Mouse (Mus musculus) embryonic facial prominence, embryonic 10.5 days (tissue): ENCODE measurements around the gene Gtpbp3. TPM values are rescaled to one million over a fixed set of nuclear protein-coding genes. Genes with fewer than 3 reads are reported as not detected.
"Not testable (repeated sequence)": the region's sequence is repeated elsewhere in the genome, so short reads cannot be mapped to it uniquely, and the experiment has no call there.

Experiments used
- DNase-seq: peaks from one replicate; pipeline ENCODE4 v3.0.0-alpha.2; 2017; ENCODE audit warnings: low spot score
- H3K27ac ChIP-seq: fragments of 300-500 bp; sonication (generic); replicated peaks from 2 replicates; pipeline ENCODE4 v1.5.1; 2016; ENCODE audit warnings: mild to moderate bottlenecking
- H3K27me3 ChIP-seq: fragments of 300-500 bp; sonication (generic); replicated peaks from 2 replicates; pipeline ENCODE4 v1.6.1; 2016; ENCODE audit warnings: low read depth, mild to moderate bottlenecking; ENCODE audit not compliant: poor library complexity, severe bottlenecking
- H3K36me3 ChIP-seq: fragments of 300-500 bp; sonication (generic); replicated peaks from 2 replicates; pipeline ENCODE4 v1.6.1; 2016; ENCODE audit warnings: mild to moderate bottlenecking, moderate library complexity
- H3K4me1 ChIP-seq: fragments of 300-500 bp; sonication (generic); 2 replicates; pipeline ENCODE4 v1.6.1; 2016
- H3K4me3 ChIP-seq: fragments of 300-500 bp; sonication (generic); 2 replicates; pipeline ENCODE4 v1.5.1; 2016; ENCODE audit warnings: mild to moderate bottlenecking, moderate library complexity
- H3K9me3 ChIP-seq: fragments of 300-500 bp; sonication (generic); 2 replicates; pipeline ENCODE4 v1.6.1; 2016; ENCODE audit warnings: mild to moderate bottlenecking
- WGBS: fragments of 180-500 bp; shearing (Covaris S2); methylation state at CpG from one replicate; pipeline ENCODE4 v1.1.7; 2016; 5-methylcytosine and 5-hydroxymethylcytosine counted together
- polyA plus RNA-seq: library from polyadenylated mRNA; unstranded; fragments of >200 nt; fragmentation: Nextera tagmentation; extraction: Ambion mirVana; gene quantifications from 2 replicates; pipeline ENCODE4 v1.2.1, GENCODE M21; 2016

Gene Gtpbp3
- polyA plus RNA-seq, 1 experiment from 2014 or later = 24.5 TPM

GRCm38 (mm10) chr8:71505979-71506378 is 18.1 kb downstream of the Gtpbp3 start:
- Histone ChIP-seq H3K27me3 (peaks cover 61% of the 10 kb centered on the region), H3K4me3 (no peak overlapping the region), H3K9me3 (no peaks in the 10 kb centered on the region), H3K36me3 (no peaks in the 10 kb centered on the region), H3K27ac (no peak overlapping the region), H3K4me1 (peaks cover 34% of the 10 kb centered on the region)
- WGBS = 87% methylated on average over 4 of the region's 4 CpGs
- DNase-seq = no peak

- H3K27me3 ChIP-seq = peaks cover 71% of the 10 kb centered on the region
- H3K4me1 ChIP-seq = peaks cover 43% of the 10 kb centered on the region
- peak; percentile 93 for DNase-seq
- H3K36me3 ChIP-seq = no peaks in the 10 kb centered on the region
- under 1% methylated on average over 61 of the region's 61 CpGs for WGBS
- H3K27ac ChIP-seq = peak overlapping the region; percentile 69
- H3K9me3 ChIP-seq = no peaks in the 10 kb centered on the region
- peak overlapping the region; percentile 63 for H3K4me3 ChIP-seq
Observed at GRCm38 (mm10) chr8:71507589-71508104, 19.7 kb downstream of the Gtpbp3 start.

- peak overlapping the region; percentile 37 for H3K4me3 ChIP-seq
- no peak overlapping the region; the same call in 1 of the 2 replicates for H3K27ac ChIP-seq
- 62% methylated on average over 2 of the region's 2 CpGs for WGBS
- peaks cover 71% of the 10 kb centered on the region for H3K27me3 ChIP-seq
- peaks cover 45% of the 10 kb centered on the region for H3K4me1 ChIP-seq
- H3K36me3 ChIP-seq = no peaks in the 10 kb centered on the region
- DNase-seq = no peak
- H3K9me3 ChIP-seq = no peaks in the 10 kb centered on the region
Observed at GRCm38 (mm10) chr8:71509316-71509715, 21.4 kb downstream of the Gtpbp3 start.

- Histone ChIP-seq H3K9me3 (no peaks in the 10 kb centered on the region), H3K4me3 (peak within 1 kb of the TSS; percentile 37; the same call in 1 of the 2 replicates), H3K27me3 (peaks cover 54% of the 10 kb centered on the region), H3K27ac (peak within 1 kb of the TSS; percentile 65), H3K36me3 (no peaks in the 10 kb centered on the region), H3K4me1 (peaks cover 47% of the 10 kb centered on the region)
- WGBS = 61% methylated on average over 14 of the region's 14 CpGs
- peak; percentile 23 for DNase-seq
Observed at GRCm38 (mm10) chr8:71511644-71512043, 23.7 kb downstream of the Gtpbp3 start, which contains the start of gene Plvap. TSS of gene Plvap (minus strand) at chr8:71511752.

GRCm38 (mm10) chr8:71513018-71513754 is 25.3 kb downstream of the Gtpbp3 start:
- H3K9me3 ChIP-seq = no peaks in the 10 kb centered on the region
- WGBS = 73% methylated on average over 15 of the region's 15 CpGs
- peak; percentile 30 for DNase-seq
- H3K27me3 ChIP-seq = peaks cover 38% of the 10 kb centered on the region
- H3K27ac ChIP-seq = no peak overlapping the region; the same call in 1 of the 2 replicates
- peaks cover 47% of the 10 kb centered on the region for H3K4me1 ChIP-seq
- H3K4me3 ChIP-seq = no peak overlapping the region
- no peaks in the 10 kb centered on the region for H3K36me3 ChIP-seq

- H3K27me3 ChIP-seq = peaks cover 20% of the 10 kb centered on the region
- no peaks in the 10 kb centered on the region for H3K9me3 ChIP-seq
- H3K4me1 ChIP-seq = peaks cover 38% of the 10 kb centered on the region
- H3K27ac ChIP-seq = no peak overlapping the region
- no peak overlapping the region for H3K4me3 ChIP-seq
- no peaks in the 10 kb centered on the region for H3K36me3 ChIP-seq
- no peak for DNase-seq
- WGBS = 77% methylated on average over 5 of the region's 5 CpGs
Observed at GRCm38 (mm10) chr8:71515043-71515442, 27.1 kb downstream of the Gtpbp3 start.

GRCm38 (mm10) chr8:71516786-71517185 is 28.9 kb downstream of the Gtpbp3 start:
- DNase-seq = peak; percentile 48
- Histone ChIP-seq H3K4me3 (no peak overlapping the region), H3K36me3 (no peaks in the 10 kb centered on the region), H3K27ac (no peak overlapping the region; the same call in 1 of the 2 replicates), H3K4me1 (peaks cover 39% of the 10 kb centered on the region), H3K9me3 (no peaks in the 10 kb centered on the region), H3K27me3 (peaks cover 2% of the 10 kb centered on the region)
- WGBS = 9% methylated on average over 6 of the region's 6 CpGs

GRCm38 (mm10) chr8:71519037-71519825 is 31.3 kb downstream of the Gtpbp3 start:
- not testable (repeated sequence) for H3K27ac ChIP-seq, H3K4me3 ChIP-seq, H3K9me3 ChIP-seq, H3K36me3 ChIP-seq
- peaks cover 33% of the 10 kb centered on the region for H3K4me1 ChIP-seq
- 42% methylated on average over 10 of the region's 10 CpGs for WGBS
- DNase-seq = peak; percentile 75
- H3K27me3 ChIP-seq = peaks cover 21% of the 10 kb centered on the region

GRCm38 (mm10) chr8:71521634-71522033 is 33.7 kb downstream of the Gtpbp3 start:
- Histone ChIP-seq H3K27me3 (peaks cover 45% of the 10 kb centered on the region), H3K9me3 (no peaks in the 10 kb centered on the region), H3K4me3 (peak overlapping the region; percentile 8), H3K27ac (no peak overlapping the region), H3K36me3 (no peaks in the 10 kb centered on the region), H3K4me1 (peaks cover 48% of the 10 kb centered on the region)
- 4% methylated on average over 17 of the region's 17 CpGs for WGBS
- peak; percentile 95 for DNase-seq

GRCm38 (mm10) chr8:71525226-71526050 is 37.5 kb downstream of the Gtpbp3 start, which contains the start of gene Ccdc194:
TSS of gene Ccdc194 (minus strand) at chr8:71525711.
- Histone ChIP-seq H3K4me1 (peaks cover 39% of the 10 kb centered on the region), H3K36me3 (no peaks in the 10 kb centered on the region), H3K27ac (peak within 1 kb of the TSS; percentile 45), H3K27me3 (peaks cover 68% of the 10 kb centered on the region), H3K9me3 (no peaks in the 10 kb centered on the region), H3K4me3 (peak within 1 kb of the TSS; percentile 48)
- 5% methylated on average over 46 of the region's 46 CpGs for WGBS
- DNase-seq = peak; percentile 54

GRCm38 (mm10) chr8:71526272-71526671 is 38.4 kb downstream of the Gtpbp3 start:
- DNase-seq = peak; percentile 46
- Histone ChIP-seq H3K27me3 (peaks cover 68% of the 10 kb centered on the region), H3K27ac (no peak overlapping the region), H3K4me1 (peaks cover 35% of the 10 kb centered on the region), H3K4me3 (no peak overlapping the region), H3K9me3 (no peaks in the 10 kb centered on the region), H3K36me3 (no peaks in the 10 kb centered on the region)
- WGBS = 8% methylated on average over 6 of the region's 6 CpGs
